Mouse (Mus musculus): Measurements from ENCODE around the gene Fmnl3.

DNA sequence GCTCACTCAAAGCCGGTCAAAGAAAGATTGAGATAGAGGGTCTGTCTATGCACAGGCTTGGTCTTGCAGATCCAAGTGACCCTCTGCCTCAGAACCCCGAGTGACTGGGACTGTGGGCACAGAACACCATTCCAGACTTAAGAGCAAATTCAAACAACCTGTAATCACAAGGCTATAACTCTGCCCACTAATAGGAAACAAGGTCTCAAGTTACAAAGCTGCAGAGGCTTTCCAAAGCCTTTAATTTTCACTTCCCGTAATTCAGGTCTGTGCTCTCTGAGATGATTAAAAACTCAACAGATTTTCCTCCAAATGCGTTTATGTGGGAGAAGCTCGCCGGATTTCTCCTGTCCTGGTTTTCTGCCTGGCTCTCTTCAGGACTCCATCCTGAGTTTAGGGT lies 13.8 kb upstream of the Fmnl3 start:
- no peak for TF ChIP-seq CTCF (IDR thresholded peaks at IDR 0.05; ENCODE audit: extremely low read depth, insufficient read length, insufficient replicate concordance, low read depth, low read length)
- TF ChIP-seq POLR2A (IDR thresholded peaks at IDR 0.05; ENCODE audit: low read depth, low read length): no peak
